In genomic region chr13:31254016-31254415, GRCm38 (mm10) we compare ENCODE assay signal across 17 mouse cellular contexts.
"Had no signal": no experiment of that assay in that cellular context is flagged by ENCODE, and none has a peak within 500 bp of the region (broad histone marks: within the 10 kb centered on the region; RNA-seq: fewer than 3 reads in every experiment).

No protein-coding gene starts in this region.

- H3K4me1 ChIP-seq: liver, embryonic 13.5 days; liver, embryonic 15.5 days; megakaryocyte, embryonic 14.5 days; midbrain, embryonic 13.5 days; midbrain, embryonic 15.5 days; neural tube, embryonic 12.5 days; stomach, embryonic 15.5 days had no signal

- H3K9ac ChIP-seq: liver, embryonic 13.5 days; liver, embryonic 15.5 days; liver, postnatal 0 days; lung, embryonic 15.5 days; midbrain, embryonic 13.5 days; midbrain, embryonic 15.5 days; neural tube, embryonic 12.5 days; stomach, embryonic 15.5 days had no signal

- H3K27ac ChIP-seq: liver, embryonic 13.5 days; liver, embryonic 15.5 days; lung, embryonic 15.5 days; macrophage; midbrain, embryonic 13.5 days; midbrain, embryonic 15.5 days; neural tube, embryonic 12.5 days; stomach, embryonic 15.5 days; stomach, postnatal 0 days had no signal

- DNase-seq: liver, embryonic 13.5 days; liver, postnatal 0 days; right cerebral cortex, postnatal 14 days; thymus, adult 2 months; thymus, postnatal 25 days; thymus, postnatal 4 days had no signal

- ATAC-seq: liver, postnatal 0 days; midbrain, embryonic 13.5 days; midbrain, embryonic 15.5 days had no signal

- H3K9me3 ChIP-seq: liver, embryonic 13.5 days; liver, embryonic 15.5 days; lung, embryonic 15.5 days; midbrain, embryonic 13.5 days; midbrain, embryonic 15.5 days; neural tube, embryonic 12.5 days; stomach, embryonic 15.5 days had no signal

- H3K27me3 ChIP-seq: liver, embryonic 13.5 days; liver, embryonic 15.5 days; lung, embryonic 15.5 days; megakaryocyte, embryonic 14.5 days; midbrain, embryonic 13.5 days; midbrain, embryonic 15.5 days; neural tube, embryonic 12.5 days; stomach, embryonic 15.5 days had no signal

- H3K4me2 ChIP-seq: liver, embryonic 11.5 days; liver, embryonic 13.5 days; liver, embryonic 15.5 days; lung, embryonic 15.5 days; midbrain, embryonic 11.5 days; midbrain, embryonic 13.5 days; midbrain, embryonic 15.5 days; neural tube, embryonic 12.5 days; stomach, embryonic 15.5 days had no signal

- H3K4me3 ChIP-seq: liver, embryonic 13.5 days; liver, embryonic 15.5 days; lung, embryonic 15.5 days; megakaryocyte, embryonic 14.5 days; midbrain, embryonic 13.5 days; midbrain, embryonic 15.5 days; neural tube, embryonic 12.5 days; stomach, embryonic 15.5 days had no signal

- H3K36me3 ChIP-seq: liver, embryonic 13.5 days; liver, embryonic 15.5 days; lung, embryonic 15.5 days; midbrain, embryonic 13.5 days; midbrain, embryonic 15.5 days; neural tube, embryonic 12.5 days; stomach, embryonic 15.5 days had no signal
